Mouse (Mus musculus): Measurements from ENCODE around the gene Hist1h3c. TPM values are rescaled to one million over a fixed set of nuclear protein-coding genes. Genes with fewer than 3 reads are reported as not detected.

The Hist1h3c gene
- polyA plus RNA-seq, 1 experiment from 2014 or later = 19.3 TPM

DNA sequence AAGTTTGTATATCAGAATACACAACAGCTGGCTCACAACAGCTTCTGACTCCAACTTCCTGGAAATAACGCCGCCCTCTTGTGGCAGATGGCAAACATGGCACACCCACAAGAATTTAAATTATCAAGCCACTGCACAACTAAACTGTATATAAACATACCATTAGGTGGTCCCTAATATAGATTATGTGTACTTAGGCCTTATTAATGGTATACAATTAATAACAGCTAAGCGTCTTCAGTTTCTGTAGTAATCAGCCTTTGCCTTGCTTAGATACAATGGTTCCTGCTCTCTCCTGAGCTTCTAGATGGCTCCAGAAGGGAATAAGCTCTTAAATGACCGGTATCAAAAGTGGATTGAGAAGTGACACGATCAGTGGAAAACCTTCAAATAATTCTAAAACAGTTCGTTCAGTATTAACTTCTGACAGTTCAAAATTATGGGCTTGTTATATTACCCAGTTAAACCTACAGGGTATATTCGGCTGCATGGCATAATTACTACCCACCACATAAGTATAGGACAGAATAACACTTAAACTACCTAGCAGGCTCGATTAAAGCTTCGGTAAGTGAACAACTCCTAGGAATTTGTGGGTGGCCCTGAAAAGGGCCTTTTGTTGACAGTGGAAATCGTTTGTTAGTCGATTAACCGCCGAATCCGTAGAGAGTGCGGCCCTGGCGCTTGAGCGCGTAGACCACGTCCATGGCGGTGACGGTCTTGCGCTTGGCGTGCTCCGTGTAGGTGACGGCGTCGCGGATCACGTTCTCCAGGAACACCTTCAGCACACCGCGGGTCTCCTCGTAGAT lies 47.7 kb downstream of the Hist1h3c start:
- Histone ChIP-seq H3K27ac (peak overlapping the region; percentile 92), H3K9ac (peak overlapping the region; percentile 64), H3K27me3 (no peaks in the 10 kb centered on the region), H3K4me3 (peak overlapping the region; percentile 45), H3K36me3 (no peaks in the 10 kb centered on the region), H3K4me1 (peaks cover 7% of the 10 kb centered on the region; the same call in 1 of the 2 replicates), H3K4me2 (replicated peaks) (peak overlapping the region; percentile 67), H3K9me3 (no peaks in the 10 kb centered on the region)
- ATAC-seq (ENCODE audit: insufficient number of reproducible peaks, insufficient read depth, low FRiP score, low TSS enrichment) = peak; percentile 3; the same call in 1 of the 2 replicates
- WGBS = 2% methylated on average over 32 of the region's 32 CpGs

DNA sequence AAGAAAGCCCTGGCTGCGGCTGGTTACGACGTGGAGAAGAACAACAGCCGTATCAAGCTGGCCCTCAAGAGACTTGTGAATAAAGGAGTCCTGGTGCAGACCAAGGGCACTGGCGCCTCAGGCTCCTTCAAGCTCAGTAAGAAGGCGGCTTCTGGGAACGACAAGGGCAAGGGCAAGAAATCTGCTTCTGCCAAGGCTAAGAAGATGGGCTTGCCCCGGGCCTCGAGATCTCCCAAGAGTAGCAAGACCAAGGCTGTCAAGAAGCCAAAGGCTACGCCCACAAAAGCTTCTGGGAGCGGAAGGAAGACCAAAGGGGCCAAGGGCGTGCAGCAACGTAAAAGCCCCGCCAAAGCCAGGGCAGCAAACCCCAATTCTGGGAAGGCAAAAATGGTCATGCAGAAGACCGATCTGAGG lies 49.3 kb downstream of the Hist1h3c start:
- WGBS = 64% methylated on average over 15 of the region's 15 CpGs
- Histone ChIP-seq H3K4me2 (replicated peaks) (no peak overlapping the region), H3K9me3 (no peaks in the 10 kb centered on the region), H3K4me3 (no peak overlapping the region), H3K4me1 (peaks cover 7% of the 10 kb centered on the region; the same call in 1 of the 2 replicates), H3K36me3 (no peaks in the 10 kb centered on the region), H3K9ac (no peak overlapping the region), H3K27ac (peak overlapping the region; percentile 47), H3K27me3 (no peaks in the 10 kb centered on the region)
- ATAC-seq (ENCODE audit: insufficient number of reproducible peaks, insufficient read depth, low FRiP score, low TSS enrichment) = no peak

DNA sequence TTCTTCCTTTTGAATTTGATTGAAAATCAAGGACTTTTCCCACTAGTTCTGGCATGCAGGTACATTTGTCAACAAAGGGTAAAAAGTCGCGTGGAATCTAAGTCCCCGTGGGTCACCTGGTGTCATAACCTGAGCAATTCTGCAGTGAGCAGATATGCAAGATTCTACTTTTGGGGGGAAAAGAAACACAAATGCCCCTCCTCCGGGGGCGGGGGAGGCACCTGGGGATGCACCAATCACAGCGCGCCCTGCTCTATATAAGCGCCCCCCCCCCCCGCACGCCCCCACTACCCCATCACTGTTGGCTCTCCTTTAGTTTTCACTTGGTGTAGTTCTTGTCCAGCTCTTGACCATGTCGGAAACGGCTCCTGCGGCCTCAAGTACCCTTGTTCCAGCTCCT lies 49.9 kb downstream of the Hist1h3c start, which contains the start of gene Hist1h1t:
TSS of gene Hist1h1t (plus strand) at position 301 of the 400 bp plus-strand sequence.
- Histone ChIP-seq H3K27me3 (no peaks in the 10 kb centered on the region), H3K27ac (peak within 1 kb of the TSS; percentile 47), H3K36me3 (no peaks in the 10 kb centered on the region), H3K4me3 (no peak within 1 kb of the TSS), H3K9ac (no peak within 1 kb of the TSS), H3K4me1 (peaks cover 7% of the 10 kb centered on the region; the same call in 1 of the 2 replicates), H3K4me2 (replicated peaks) (no peak within 1 kb of the TSS), H3K9me3 (no peaks in the 10 kb centered on the region)
- WGBS = 48% methylated on average over 12 of the region's 13 CpGs
- no peak for ATAC-seq (ENCODE audit: insufficient number of reproducible peaks, insufficient read depth, low FRiP score, low TSS enrichment)

Small RNA genes within 50 kb of the gene (microRNA-seq; reads per million reads assigned to microRNA genes)
- gene Gm44314 (not detected), gene Gm44484 (not detected)

Other genes starting within 250 kb of the Hist1h3c start
- 6.2 and 6.8 TPM in 2 replicates for gene Hist1h4h, start 214.6 kb downstream of the Hist1h3c start, polyA plus RNA-seq (2016; fragmentation: Nextera tagmentation; extraction: Ambion mirVana)
- gene Hist1h2af, start 211.7 kb downstream of the Hist1h3c start, polyA plus RNA-seq (2016; fragmentation: Nextera tagmentation; extraction: Ambion mirVana) = 10.7 and 15.5 TPM in 2 replicates
- 7.8 and 11.8 TPM in 2 replicates for gene Hist1h3g, start 210.2 kb downstream of the Hist1h3c start, polyA plus RNA-seq (2016; fragmentation: Nextera tagmentation; extraction: Ambion mirVana)
- gene Hist1h2bh, start 202.2 kb downstream of the Hist1h3c start, polyA plus RNA-seq (2016; fragmentation: Nextera tagmentation; extraction: Ambion mirVana) = 1.3 and 1.5 TPM in 2 replicates
- gene Hist1h3f, start 201.6 kb downstream of the Hist1h3c start, polyA plus RNA-seq (2016; fragmentation: Nextera tagmentation; extraction: Ambion mirVana) = 1.3 and 2.3 TPM in 2 replicates
- gene Hist1h4f, start 194.0 kb downstream of the Hist1h3c start, polyA plus RNA-seq (2016; fragmentation: Nextera tagmentation; extraction: Ambion mirVana) = 2.1 and 2.4 TPM in 2 replicates
- gene Hist1h1d, start 192.3 kb downstream of the Hist1h3c start, polyA plus RNA-seq (2016; fragmentation: Nextera tagmentation; extraction: Ambion mirVana) = 0.64 and 0.75 TPM in 2 replicates
- gene Hist1h3e, start 183.2 kb downstream of the Hist1h3c start, polyA plus RNA-seq (2016; fragmentation: Nextera tagmentation; extraction: Ambion mirVana) = 9.5 and 9.6 TPM in 2 replicates
- gene Hist1h2ae, start 174.4 kb downstream of the Hist1h3c start, polyA plus RNA-seq (2016; fragmentation: Nextera tagmentation; extraction: Ambion mirVana) = 139 and 153 TPM in 2 replicates
- gene Hist1h2bg, start 174.2 kb downstream of the Hist1h3c start, polyA plus RNA-seq (2016; fragmentation: Nextera tagmentation; extraction: Ambion mirVana) = 11.4 and 15.7 TPM in 2 replicates
- 10.7 and 11.9 TPM in 2 replicates for gene Hist1h2bf, start 171.4 kb downstream of the Hist1h3c start, polyA plus RNA-seq (2016; fragmentation: Nextera tagmentation; extraction: Ambion mirVana)
- 2.0 and 3.6 TPM in 2 replicates for gene Hist1h2ad, start 171.2 kb downstream of the Hist1h3c start, polyA plus RNA-seq (2016; fragmentation: Nextera tagmentation; extraction: Ambion mirVana)
- 5.5 and 7.0 TPM in 2 replicates for gene Hist1h3d, start 169.8 kb downstream of the Hist1h3c start, polyA plus RNA-seq (2016; fragmentation: Nextera tagmentation; extraction: Ambion mirVana)
- gene Hist1h4d, start 164.0 kb downstream of the Hist1h3c start, polyA plus RNA-seq (2016; fragmentation: Nextera tagmentation; extraction: Ambion mirVana) = 123 and 126 TPM in 2 replicates
- 3.3 and 3.6 TPM in 2 replicates for gene Hist1h2be, start 124.5 kb downstream of the Hist1h3c start, polyA plus RNA-seq (2016; fragmentation: Nextera tagmentation; extraction: Ambion mirVana)
- 22.6 and 24.2 TPM in 2 replicates for gene Hist1h1e, start 123.0 kb downstream of the Hist1h3c start, polyA plus RNA-seq (2016; fragmentation: Nextera tagmentation; extraction: Ambion mirVana)
- 1.3 TPM in 2 replicates for gene Hist1h2ac, start 61.7 kb downstream of the Hist1h3c start, polyA plus RNA-seq (2016; fragmentation: Nextera tagmentation; extraction: Ambion mirVana)
- gene Hist1h2bc, start 61.4 kb downstream of the Hist1h3c start, polyA plus RNA-seq (2016; fragmentation: Nextera tagmentation; extraction: Ambion mirVana) = 35.4 and 35.6 TPM in 2 replicates
- 0.24 and 0.25 TPM in 2 replicates for gene Hist1h1t, start 49.8 kb downstream of the Hist1h3c start, polyA plus RNA-seq (2016; fragmentation: Nextera tagmentation; extraction: Ambion mirVana)
- gene Hist1h4c, start 47.1 kb downstream of the Hist1h3c start, polyA plus RNA-seq (2016; fragmentation: Nextera tagmentation; extraction: Ambion mirVana) = 10.5 and 13.6 TPM in 2 replicates
- 3.2 and 3.5 TPM in 2 replicates for gene Hfe, start 34.7 kb downstream of the Hist1h3c start, polyA plus RNA-seq (2016; fragmentation: Nextera tagmentation; extraction: Ambion mirVana)
- gene Hist1h1c, start 6.8 kb downstream of the Hist1h3c start, polyA plus RNA-seq (2016; fragmentation: Nextera tagmentation; extraction: Ambion mirVana) = 20.5 and 22.8 TPM in 2 replicates
- 3.6 and 5.0 TPM in 2 replicates for gene Hist1h2bb, start 1.1 kb upstream of the Hist1h3c start, polyA plus RNA-seq (2016; fragmentation: Nextera tagmentation; extraction: Ambion mirVana)
- gene Hist1h2ab, start 5.5 kb upstream of the Hist1h3c start, polyA plus RNA-seq (2016; fragmentation: Nextera tagmentation; extraction: Ambion mirVana) = 58.7 and 62.9 TPM in 2 replicates
- gene Hist1h3b, start 6.7 kb upstream of the Hist1h3c start, polyA plus RNA-seq (2016; fragmentation: Nextera tagmentation; extraction: Ambion mirVana) = 14.0 and 23.7 TPM in 2 replicates
- 9.4 and 11.5 TPM in 2 replicates for gene Hist1h4b, start 11.4 kb upstream of the Hist1h3c start, polyA plus RNA-seq (2016; fragmentation: Nextera tagmentation; extraction: Ambion mirVana)
- gene Hist1h4a, start 15.6 kb upstream of the Hist1h3c start, polyA plus RNA-seq (2016; fragmentation: Nextera tagmentation; extraction: Ambion mirVana) = 1.1 and 1.2 TPM in 2 replicates
- 7.8 and 9.6 TPM in 2 replicates for gene Hist1h3a, start 16.8 kb upstream of the Hist1h3c start, polyA plus RNA-seq (2016; fragmentation: Nextera tagmentation; extraction: Ambion mirVana)
- gene Hist1h1a, start 18.1 kb upstream of the Hist1h3c start, polyA plus RNA-seq (2016; fragmentation: Nextera tagmentation; extraction: Ambion mirVana) = 4.0 and 5.8 TPM in 2 replicates
- gene Trim38, start 24.3 kb upstream of the Hist1h3c start, polyA plus RNA-seq (2016; fragmentation: Nextera tagmentation; extraction: Ambion mirVana) = 0.10 TPM in 1 of 2 replicates, not detected in the other
- not detected in 2 replicates for gene Slc17a2, start 61.4 kb upstream of the Hist1h3c start, polyA plus RNA-seq (2016; fragmentation: Nextera tagmentation; extraction: Ambion mirVana)
- gene Slc17a3, start 93.8 kb upstream of the Hist1h3c start, polyA plus RNA-seq (2016; fragmentation: Nextera tagmentation; extraction: Ambion mirVana) = not detected in 2 replicates
- not detected in 2 replicates for gene Slc17a1, start 122.1 kb upstream of the Hist1h3c start, polyA plus RNA-seq (2016; fragmentation: Nextera tagmentation; extraction: Ambion mirVana)
- not detected in 2 replicates for gene Slc17a4, start 169.4 kb upstream of the Hist1h3c start, polyA plus RNA-seq (2016; fragmentation: Nextera tagmentation; extraction: Ambion mirVana)
- not detected in 2 replicates for gene Hist1h2ba, start 188.6 kb upstream of the Hist1h3c start, polyA plus RNA-seq (2016; fragmentation: Nextera tagmentation; extraction: Ambion mirVana)
- not detected in 2 replicates for gene Hist1h2aa, start 188.9 kb upstream of the Hist1h3c start, polyA plus RNA-seq (2016; fragmentation: Nextera tagmentation; extraction: Ambion mirVana)
- 0.40 TPM in 1 of 2 replicates, not detected in the other for gene Scgn, start 245.6 kb upstream of the Hist1h3c start, polyA plus RNA-seq (2016; fragmentation: Nextera tagmentation; extraction: Ambion mirVana)

Data from embryonic facial prominence, embryonic 12.5 days (tissue).